Mouse (Mus musculus): ENCODE measurements around the gene Aff1. TPM values are rescaled to one million over a fixed set of nuclear protein-coding genes. Genes with fewer than 3 reads are reported as not detected.
A peak's percentile ranks its signal among the peaks of the same experiment; 100 is the strongest.

The Aff1 gene
- polyA plus RNA-seq, 1 experiment from 2014 or later = 7.1 TPM

GRCm38 (mm10) chr5:103795121-103795520, 102.9 kb downstream of the Aff1 start:
- no peak overlapping the region for H3K9ac ChIP-seq (ENCODE audit: low read length)
- no peaks in the 10 kb centered on the region for H3K36me3 ChIP-seq (ENCODE audit: control insufficient read depth, insufficient read depth, low read length)
- no peak overlapping the region for H3K4me2 ChIP-seq (ENCODE audit: low read depth, low read length, severe bottlenecking)
- H3K4me1 ChIP-seq (replicated peaks; ENCODE audit: control insufficient read depth, insufficient read depth, low read length) = no peaks in the 10 kb centered on the region
- no peaks in the 10 kb centered on the region for H3K9me3 ChIP-seq (ENCODE audit: control insufficient read depth, low read length)
- H3K4me3 ChIP-seq (ENCODE audit: low read depth, low read length) = no peak overlapping the region
- WGBS = 93% methylated on average over 5 of the region's 5 CpGs
- ATAC-seq (replicated peaks; ENCODE audit: low FRiP score) (no peak), DNase-seq (ENCODE audit: low spot score) (no peak)
- no peak overlapping the region for H3K27ac ChIP-seq (ENCODE audit: low read depth, low read length)
- H3K27me3 ChIP-seq (ENCODE audit: control insufficient read depth, insufficient read depth, low read length) = no peaks in the 10 kb centered on the region

- H3K9me3 ChIP-seq (ENCODE audit: control insufficient read depth, low read length) = no peaks in the 10 kb centered on the region
- no peak overlapping the region for H3K27ac ChIP-seq (ENCODE audit: low read depth, low read length)
- H3K36me3 ChIP-seq (ENCODE audit: control insufficient read depth, insufficient read depth, low read length) = no peaks in the 10 kb centered on the region
- ATAC-seq (replicated peaks; ENCODE audit: low FRiP score) = no peak
- no peak overlapping the region for H3K4me2 ChIP-seq (ENCODE audit: low read depth, low read length, severe bottlenecking)
- H3K9ac ChIP-seq (ENCODE audit: low read length) = no peak overlapping the region
- 78% methylated on average over 3 of the region's 3 CpGs for WGBS
- no peak overlapping the region for H3K4me3 ChIP-seq (ENCODE audit: low read depth, low read length)
- no peak for DNase-seq (ENCODE audit: low spot score)
- no peaks in the 10 kb centered on the region for H3K27me3 ChIP-seq (ENCODE audit: control insufficient read depth, insufficient read depth, low read length)
- H3K4me1 ChIP-seq (replicated peaks; ENCODE audit: control insufficient read depth, insufficient read depth, low read length) = no peaks in the 10 kb centered on the region
Observed at GRCm38 (mm10) chr5:103796035-103796434, 103.9 kb downstream of the Aff1 start.

GRCm38 (mm10) chr5:103797774-103798173, 105.6 kb downstream of the Aff1 start:
- Histone ChIP-seq H3K27me3 (ENCODE audit: control insufficient read depth, insufficient read depth, low read length) (no peaks in the 10 kb centered on the region), H3K36me3 (ENCODE audit: control insufficient read depth, insufficient read depth, low read length) (no peaks in the 10 kb centered on the region), H3K4me1 (replicated peaks; ENCODE audit: control insufficient read depth, insufficient read depth, low read length) (no peaks in the 10 kb centered on the region), H3K4me2 (ENCODE audit: low read depth, low read length, severe bottlenecking) (no peak overlapping the region), H3K9ac (ENCODE audit: low read length) (no peak overlapping the region), H3K27ac (ENCODE audit: low read depth, low read length) (no peak overlapping the region), H3K4me3 (ENCODE audit: low read depth, low read length) (no peak overlapping the region), H3K9me3 (ENCODE audit: control insufficient read depth, low read length) (no peaks in the 10 kb centered on the region)
- ATAC-seq (replicated peaks; ENCODE audit: low FRiP score) (no peak), DNase-seq (ENCODE audit: low spot score) (no peak)
- WGBS = 74% methylated on average over 10 of the region's 10 CpGs

GRCm38 (mm10) chr5:103799438-103799837, 107.3 kb downstream of the Aff1 start:
- DNase-seq (ENCODE audit: low spot score) (no peak), ATAC-seq (replicated peaks; ENCODE audit: low FRiP score) (no peak)
- Histone ChIP-seq H3K9ac (ENCODE audit: low read length) (no peak overlapping the region), H3K27ac (ENCODE audit: low read depth, low read length) (no peak overlapping the region), H3K9me3 (ENCODE audit: control insufficient read depth, low read length) (no peaks in the 10 kb centered on the region), H3K36me3 (ENCODE audit: control insufficient read depth, insufficient read depth, low read length) (no peaks in the 10 kb centered on the region), H3K4me2 (ENCODE audit: low read depth, low read length, severe bottlenecking) (no peak overlapping the region), H3K4me1 (replicated peaks; ENCODE audit: control insufficient read depth, insufficient read depth, low read length) (0 out of 2 replicates have a peak, but pooled peaks cover 4% of the 10 kb centered on the region), H3K4me3 (ENCODE audit: low read depth, low read length) (no peak overlapping the region), H3K27me3 (ENCODE audit: control insufficient read depth, insufficient read depth, low read length) (no peaks in the 10 kb centered on the region)
- WGBS = 86% methylated on average over 3 of the region's 3 CpGs

- WGBS = 57% methylated on average over 5 of the region's 5 CpGs
- no peaks in the 10 kb centered on the region for H3K27me3 ChIP-seq (ENCODE audit: control insufficient read depth, insufficient read depth, low read length)
- no peaks in the 10 kb centered on the region for H3K36me3 ChIP-seq (ENCODE audit: control insufficient read depth, insufficient read depth, low read length)
- H3K9me3 ChIP-seq (ENCODE audit: control insufficient read depth, low read length) = no peaks in the 10 kb centered on the region
- no peak overlapping the region for H3K4me3 ChIP-seq (ENCODE audit: low read depth, low read length)
- H3K4me2 ChIP-seq (ENCODE audit: low read depth, low read length, severe bottlenecking) = no peak overlapping the region
- 0 out of 2 replicates have a peak, but pooled peaks cover 4% of the 10 kb centered on the region for H3K4me1 ChIP-seq (replicated peaks; ENCODE audit: control insufficient read depth, insufficient read depth, low read length)
- no peak overlapping the region for H3K27ac ChIP-seq (ENCODE audit: low read depth, low read length)
- H3K9ac ChIP-seq (ENCODE audit: low read length) = no peak overlapping the region
- no peak for DNase-seq (ENCODE audit: low spot score)
- no peak for ATAC-seq (replicated peaks; ENCODE audit: low FRiP score)
Observed at GRCm38 (mm10) chr5:103800009-103800408, 107.8 kb downstream of the Aff1 start.

GRCm38 (mm10) chr5:103803386-103803785, 111.2 kb downstream of the Aff1 start:
- no peak overlapping the region for H3K27ac ChIP-seq (ENCODE audit: low read depth, low read length)
- H3K9ac ChIP-seq (ENCODE audit: low read length) = no peak overlapping the region
- no peaks in the 10 kb centered on the region for H3K9me3 ChIP-seq (ENCODE audit: control insufficient read depth, low read length)
- no peak for ATAC-seq (replicated peaks; ENCODE audit: low FRiP score)
- no peak overlapping the region for H3K4me3 ChIP-seq (ENCODE audit: low read depth, low read length)
- no peaks in the 10 kb centered on the region for H3K27me3 ChIP-seq (ENCODE audit: control insufficient read depth, insufficient read depth, low read length)
- H3K36me3 ChIP-seq (ENCODE audit: control insufficient read depth, insufficient read depth, low read length) = no peaks in the 10 kb centered on the region
- DNase-seq (ENCODE audit: low spot score) = no peak
- WGBS = 82% methylated on average over 5 of the region's 5 CpGs
- H3K4me1 ChIP-seq (replicated peaks; ENCODE audit: control insufficient read depth, insufficient read depth, low read length) = 0 out of 2 replicates have a peak, but pooled peaks cover 4% of the 10 kb centered on the region
- no peak overlapping the region for H3K4me2 ChIP-seq (ENCODE audit: low read depth, low read length, severe bottlenecking)

- H3K4me2 ChIP-seq (ENCODE audit: low read depth, low read length, severe bottlenecking) = no peak overlapping the region
- ATAC-seq (replicated peaks; ENCODE audit: low FRiP score) = peak; percentile 73
- 0 out of 2 replicates have a peak, but pooled peaks cover 4% of the 10 kb centered on the region for H3K4me1 ChIP-seq (replicated peaks; ENCODE audit: control insufficient read depth, insufficient read depth, low read length)
- no peak overlapping the region for H3K27ac ChIP-seq (ENCODE audit: low read depth, low read length)
- DNase-seq (ENCODE audit: low spot score) = peak; percentile 69
- no peaks in the 10 kb centered on the region for H3K36me3 ChIP-seq (ENCODE audit: control insufficient read depth, insufficient read depth, low read length)
- H3K9ac ChIP-seq (ENCODE audit: low read length) = peak overlapping the region; percentile 23; the same call in 1 of the 2 replicates
- no peaks in the 10 kb centered on the region for H3K27me3 ChIP-seq (ENCODE audit: control insufficient read depth, insufficient read depth, low read length)
- 13% methylated on average over 8 of the region's 8 CpGs for WGBS
- H3K9me3 ChIP-seq (ENCODE audit: control insufficient read depth, low read length) = no peaks in the 10 kb centered on the region
- no peak overlapping the region for H3K4me3 ChIP-seq (ENCODE audit: low read depth, low read length)
Observed at GRCm38 (mm10) chr5:103803927-103804590, 111.9 kb downstream of the Aff1 start.

- Histone ChIP-seq H3K9me3 (ENCODE audit: control insufficient read depth, low read length) (no peaks in the 10 kb centered on the region), H3K27ac (ENCODE audit: low read depth, low read length) (no peak overlapping the region), H3K4me2 (ENCODE audit: low read depth, low read length, severe bottlenecking) (no peak overlapping the region), H3K4me1 (replicated peaks; ENCODE audit: control insufficient read depth, insufficient read depth, low read length) (0 out of 2 replicates have a peak, but pooled peaks cover 4% of the 10 kb centered on the region), H3K27me3 (ENCODE audit: control insufficient read depth, insufficient read depth, low read length) (no peaks in the 10 kb centered on the region), H3K9ac (ENCODE audit: low read length) (no peak overlapping the region), H3K36me3 (ENCODE audit: control insufficient read depth, insufficient read depth, low read length) (no peaks in the 10 kb centered on the region), H3K4me3 (ENCODE audit: low read depth, low read length) (no peak overlapping the region)
- ATAC-seq (replicated peaks; ENCODE audit: low FRiP score) = no peak
- WGBS = 84% methylated on average over 17 of the region's 17 CpGs
- DNase-seq (ENCODE audit: low spot score) = no peak
Observed at GRCm38 (mm10) chr5:103806851-103807578, 114.8 kb downstream of the Aff1 start.
